Comparison of ENCODE assay signal across 9 mouse cellular contexts in the genomic region with DNA sequence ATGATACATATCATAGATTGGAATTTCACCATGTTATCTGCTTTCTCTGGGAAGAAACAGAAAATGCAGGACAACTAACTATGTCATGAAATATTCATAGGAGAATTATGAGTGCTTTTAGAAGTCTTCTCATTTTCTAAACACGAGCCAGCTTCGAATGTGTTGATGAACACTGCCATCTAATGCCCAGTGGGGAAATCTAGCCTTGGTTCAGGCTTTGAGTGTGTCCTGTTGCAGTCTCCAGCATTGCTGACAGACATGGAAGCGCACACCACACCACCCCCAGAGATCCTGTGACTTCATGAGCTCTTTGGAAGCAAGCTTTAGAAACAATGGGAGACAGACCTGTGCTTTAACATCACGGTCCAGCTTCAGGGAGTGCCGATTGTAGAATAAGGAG.
DNase-seq lines count a peak whose midpoint lies in the region; ATAC-seq lines count a peak whose summit lies in the region.
"Had no signal": no experiment of that assay in that cellular context is flagged by ENCODE, and none has a peak within 500 bp of the region (broad histone marks: within the 10 kb centered on the region; RNA-seq: fewer than 3 reads in every experiment).

No protein-coding gene starts in this region.

- H3K27ac ChIP-seq in hindbrain, embryonic 11.5 days (ENCODE audit: low read depth, low read length): no peak overlapping the region
- no peak overlapping the region for H3K27ac ChIP-seq in hindbrain, embryonic 13.5 days
- no peak overlapping the region for H3K27ac ChIP-seq in hindbrain, embryonic 16.5 days (ENCODE audit: low read depth, low read length)
- H3K27ac ChIP-seq in neural tube, embryonic 12.5 days: no peak overlapping the region
- H3K27ac ChIP-seq: limb, embryonic 13.5 days had no signal

- intact Hi-C loops in gastrocnemius, postnatal 14 days (cut with DNase I; ENCODE audit: low total_unique reads): no loop called here

- ATAC-seq in hindbrain, embryonic 11.5 days (ENCODE audit: low FRiP score): peak; percentile 53; the same call in 1 of the 2 replicates
- ATAC-seq in hindbrain, embryonic 13.5 days (ENCODE audit: low FRiP score): no peak
- ATAC-seq in hindbrain, embryonic 16.5 days: peak; percentile 58; the same call in 1 of the 2 replicates
- 0 out of 2 replicates have a peak, but pooled peaks have one; percentile 50 for ATAC-seq in neural tube, embryonic 12.5 days (ENCODE audit: low FRiP score, low read depth)

- H3K9ac ChIP-seq in hindbrain, embryonic 11.5 days (ENCODE audit: low read depth, low read length): no peak overlapping the region
- no peak overlapping the region for H3K9ac ChIP-seq in hindbrain, embryonic 13.5 days
- no peak overlapping the region for H3K9ac ChIP-seq in hindbrain, embryonic 16.5 days (ENCODE audit: low read depth, low read length)
- no peak overlapping the region for H3K9ac ChIP-seq in neural tube, embryonic 12.5 days
- H3K9ac ChIP-seq: limb, embryonic 13.5 days had no signal

- H3K9me3 ChIP-seq in hindbrain, embryonic 11.5 days (ENCODE audit: control insufficient read depth, low read length): no peaks in the 10 kb centered on the region
- H3K9me3 ChIP-seq in hindbrain, embryonic 13.5 days: no peaks in the 10 kb centered on the region
- no peaks in the 10 kb centered on the region for H3K9me3 ChIP-seq in hindbrain, embryonic 16.5 days (ENCODE audit: control insufficient read depth, low read length)
- no peaks in the 10 kb centered on the region for H3K9me3 ChIP-seq in neural tube, embryonic 12.5 days
- H3K9me3 ChIP-seq: limb, embryonic 13.5 days had no signal

- 51% methylated on average over 5 of the region's 5 CpGs for WGBS in hindbrain, embryonic 11.5 days
- whole genome bisulfite sequencing in hindbrain, embryonic 13.5 days: 50% methylated on average over 5 of the region's 5 CpGs
- 52% methylated on average over 5 of the region's 5 CpGs for WGBS in hindbrain, embryonic 16.5 days
- WGBS in neural tube, embryonic 12.5 days: 52% methylated on average over 5 of the region's 5 CpGs

- no peak overlapping the region for H3K4me2 ChIP-seq in hindbrain, embryonic 11.5 days (replicated peaks; ENCODE audit: low read depth, low read length)
- no peak overlapping the region for H3K4me2 ChIP-seq in hindbrain, embryonic 13.5 days
- no peak overlapping the region for H3K4me2 ChIP-seq in hindbrain, embryonic 16.5 days (ENCODE audit: low read length)
- H3K4me2 ChIP-seq in neural tube, embryonic 12.5 days (replicated peaks): no peak overlapping the region
- H3K4me2 ChIP-seq: limb, embryonic 13.5 days had no signal

- DNase-seq in hindbrain, embryonic 11.5 days (ENCODE audit: low spot score): peak; percentile 49
- DNase-seq in c-Kit-positive CD71-negative TER-119-negative erythroid progenitor cells, embryonic 14.5 days (ENCODE audit: low read depth): peak; percentile 10
- DNase-seq in left cerebral cortex, adult 18-20 months (ENCODE audit: low spot score in 2 of 2): peak; percentile 20 to 50
- DNase-seq in gastrocnemius, postnatal 14 days: no peak
- DNase-seq in thymus, postnatal 25 days: no peak

- H3K4me3 ChIP-seq in hindbrain, embryonic 11.5 days (ENCODE audit: low read depth, low read length): no peak overlapping the region
- no peak overlapping the region for H3K4me3 ChIP-seq in hindbrain, embryonic 13.5 days
- no peak overlapping the region for H3K4me3 ChIP-seq in hindbrain, embryonic 16.5 days (ENCODE audit: low read length)
- H3K4me3 ChIP-seq in neural tube, embryonic 12.5 days: no peak overlapping the region
- H3K4me3 ChIP-seq: limb, embryonic 13.5 days had no signal

- H3K4me1 ChIP-seq in hindbrain, embryonic 11.5 days (replicated peaks; ENCODE audit: control insufficient read depth, insufficient read depth, low read length): no peaks in the 10 kb centered on the region
- H3K4me1 ChIP-seq in hindbrain, embryonic 13.5 days (replicated peaks): no peaks in the 10 kb centered on the region
- H3K4me1 ChIP-seq in hindbrain, embryonic 16.5 days (ENCODE audit: control insufficient read depth, insufficient read depth, low read depth, low read length): no peaks in the 10 kb centered on the region
- no peaks in the 10 kb centered on the region for H3K4me1 ChIP-seq in neural tube, embryonic 12.5 days
- H3K4me1 ChIP-seq: limb, embryonic 13.5 days had no signal

- no peaks in the 10 kb centered on the region for H3K27me3 ChIP-seq in hindbrain, embryonic 11.5 days (ENCODE audit: control insufficient read depth, insufficient read depth, low read length)
- H3K27me3 ChIP-seq in hindbrain, embryonic 13.5 days: no peaks in the 10 kb centered on the region
- no peaks in the 10 kb centered on the region for H3K27me3 ChIP-seq in hindbrain, embryonic 16.5 days (replicated peaks; ENCODE audit: control insufficient read depth, insufficient read depth, low read length)
- H3K27me3 ChIP-seq in neural tube, embryonic 12.5 days (replicated peaks): no peaks in the 10 kb centered on the region
- H3K27me3 ChIP-seq: limb, embryonic 13.5 days had no signal

- H3K36me3 ChIP-seq in hindbrain, embryonic 11.5 days (ENCODE audit: control insufficient read depth, insufficient read depth, low read length): no peaks in the 10 kb centered on the region
- H3K36me3 ChIP-seq in hindbrain, embryonic 13.5 days: no peaks in the 10 kb centered on the region
- no peaks in the 10 kb centered on the region for H3K36me3 ChIP-seq in hindbrain, embryonic 16.5 days (ENCODE audit: control insufficient read depth, insufficient read depth, low read length)
- H3K36me3 ChIP-seq in neural tube, embryonic 12.5 days: no peaks in the 10 kb centered on the region
- H3K36me3 ChIP-seq: limb, embryonic 13.5 days had no signal

Comparison
In these comparisons a context has a peak if more than half of its experiments do, and no peak if none do; other contexts are left out.
1. DNase-seq: peak in hindbrain, embryonic 11.5 days (single experiment), c-Kit-positive CD71-negative TER-119-negative erythroid progenitor cells, embryonic 14.5 days (single experiment) and left cerebral cortex, adult 18-20 months (2 of 2); none in gastrocnemius, postnatal 14 days (single experiment) and thymus, postnatal 25 days (single experiment).